Mouse (Mus musculus) midbrain, embryonic 14.5 days (tissue): ENCODE results near the gene Pkd2. TPM values are rescaled to one million over a fixed set of nuclear protein-coding genes. Genes with fewer than 3 reads are reported as not detected.

ENCODE experiments used
- ATAC-seq: fragments of 200-750 bp; cut with Nextera tagmentation; 2 replicates; pipeline ENCODE4 v1.8.0; 2017; ENCODE audit warnings: moderate number of reproducible peaks, moderate library complexity; ENCODE audit not compliant: low FRiP score, low TSS enrichment
- DNase-seq: peaks from one replicate; pipeline ENCODE4 v3.0.0-alpha.2; 2015
- H3K27ac ChIP-seq: fragments of 300-500 bp; sonication (generic); replicated peaks from 2 replicates; pipeline ENCODE4 v1.5.1; 2014; ENCODE audit warnings: mild to moderate bottlenecking, low read depth, low read length, moderate library complexity
- H3K27me3 ChIP-seq: fragments of 300-500 bp; sonication (generic); 2 replicates; pipeline ENCODE4 v1.6.1; 2014; ENCODE audit warnings: low read length, control low read depth, mixed read lengths; ENCODE audit not compliant: control insufficient read depth, insufficient read depth
- H3K36me3 ChIP-seq: fragments of 300-500 bp; sonication (generic); 2 replicates; pipeline ENCODE4 v1.6.1; 2014; ENCODE audit warnings: low read length, control low read depth; ENCODE audit not compliant: control insufficient read depth, insufficient read depth
- H3K4me1 ChIP-seq: fragments of 300-500 bp; sonication (generic); 2 replicates; pipeline ENCODE4 v1.6.1; 2014; ENCODE audit warnings: mild to moderate bottlenecking, antibody characterized with exemption, low read length, control low read depth; ENCODE audit not compliant: control insufficient read depth, insufficient read depth
- H3K4me2 ChIP-seq: fragments of 300-500 bp; sonication (generic); 2 replicates; pipeline ENCODE4 v1.6.1; 2014; ENCODE audit warnings: mild to moderate bottlenecking, low read length, moderate library complexity
- H3K4me3 ChIP-seq: fragments of 300-500 bp; sonication (generic); replicated peaks from 2 replicates; pipeline ENCODE4 v1.5.1; 2014; ENCODE audit warnings: low read depth, low read length
- H3K9ac ChIP-seq: fragments of 300-500 bp; sonication (generic); replicated peaks from 2 replicates; pipeline ENCODE4 v1.6.1; 2014; ENCODE audit warnings: mild to moderate bottlenecking, low read length, moderate library complexity
- H3K9me3 ChIP-seq: fragments of 300-500 bp; sonication (generic); 2 replicates; pipeline ENCODE4 v1.6.1; 2016; ENCODE audit warnings: low read length, control low read depth, mixed read lengths; ENCODE audit not compliant: control insufficient read depth
- WGBS: fragments of 180-500 bp; shearing (Covaris S2); extraction: QIAGEN DNeasy Blood & Tissue Kit; methylation state at CpG from one replicate; pipeline ENCODE4 v1.1.7; 2014; 5-methylcytosine and 5-hydroxymethylcytosine counted together
- polyA plus RNA-seq: library from polyadenylated mRNA; unstranded; fragments of >200 nt; fragmentation: Nextera tagmentation; extraction: Ambion mirVana; gene quantifications from 2 replicates; pipeline ENCODE4 v1.2.1, GENCODE M21; 2014

Gene Pkd2
- polyA plus RNA-seq, 1 experiment from 2014 or later, result 10.0 TPM

DNA sequence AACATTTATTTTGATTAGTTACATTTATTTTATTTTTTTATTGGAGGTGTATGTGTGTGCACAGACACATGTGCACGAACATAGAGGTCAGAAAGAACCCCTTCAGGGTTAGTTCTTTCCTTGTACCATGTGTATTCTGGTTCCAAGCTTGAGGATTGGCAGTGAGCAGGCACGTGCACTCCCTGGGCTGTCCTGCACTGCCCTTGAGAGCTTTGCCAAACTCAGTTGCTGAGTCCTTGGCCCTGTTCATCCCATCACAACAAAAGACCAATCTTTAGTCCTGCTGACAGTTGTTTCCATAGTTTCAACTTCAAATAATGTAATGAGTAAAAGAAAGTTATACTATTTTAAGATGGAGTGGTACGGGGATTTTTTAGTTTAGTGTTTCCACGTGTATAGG lies 80.1 kb downstream of the Pkd2 start:
- Histone ChIP-seq H3K27ac (no peak overlapping the region), H3K4me1 (no peaks in the 10 kb centered on the region), H3K4me3 (no peak overlapping the region), H3K9me3 (peaks cover 3% of the 10 kb centered on the region; the same call in 1 of the 2 replicates), H3K4me2 (no peak overlapping the region), H3K27me3 (no peaks in the 10 kb centered on the region), H3K9ac (no peak overlapping the region), H3K36me3 (peaks cover 59% of the 10 kb centered on the region)
- ATAC-seq (no peak), DNase-seq (no peak)
- WGBS, result 93% methylated on average over 4 of the region's 4 CpGs

Other genes starting within 250 kb of the Pkd2 start
- gene Ibsp, start 160.3 kb upstream of the Pkd2 start, polyA plus RNA-seq, result not detected in 2 replicates
- gene Mepe, start 134.1 kb upstream of the Pkd2 start, polyA plus RNA-seq, result not detected in 2 replicates
- 7.1 and 65.2 TPM in 2 replicates for gene Spp1, start 24.3 kb upstream of the Pkd2 start, polyA plus RNA-seq
- 13.6 and 14.3 TPM in 2 replicates for gene BC005561, start 48.9 kb downstream of the Pkd2 start, polyA plus RNA-seq